Mouse (Mus musculus) heart, embryonic 10.5 days (tissue): ENCODE results near the gene Slc6a20b. TPM values are rescaled to one million over a fixed set of nuclear protein-coding genes. Genes with fewer than 3 reads are reported as not detected.
"Not testable (repeated sequence)": the region's sequence is repeated elsewhere in the genome, so short reads cannot be mapped to it uniquely, and the experiment has no call there.

ENCODE experiments used
- DNase-seq: peaks from one replicate; pipeline ENCODE4 v3.0.0-alpha.2; 2017; ENCODE audit warnings: low spot score
- H3K27ac ChIP-seq: fragments of 300-500 bp; sonication (generic); 2 replicates; pipeline ENCODE4 v1.5.1; 2016; ENCODE audit warnings: mild to moderate bottlenecking
- H3K27me3 ChIP-seq: fragments of 300-500 bp; sonication (generic); 2 replicates; pipeline ENCODE4 v1.6.1; 2016; ENCODE audit warnings: mild to moderate bottlenecking; ENCODE audit not compliant: poor library complexity, insufficient read depth, severe bottlenecking
- H3K36me3 ChIP-seq: fragments of 300-500 bp; sonication (generic); 2 replicates; pipeline ENCODE4 v1.6.1; 2016; ENCODE audit warnings: mild to moderate bottlenecking, moderate library complexity
- H3K4me1 ChIP-seq: fragments of 300-500 bp; sonication (generic); 2 replicates; pipeline ENCODE4 v1.6.1; 2016; ENCODE audit warnings: mild to moderate bottlenecking
- H3K4me3 ChIP-seq: fragments of 300-500 bp; sonication (generic); 2 replicates; pipeline ENCODE4 v1.5.1; 2016; ENCODE audit warnings: mild to moderate bottlenecking, moderate library complexity
- H3K9me3 ChIP-seq: fragments of 300-500 bp; sonication (generic); 2 replicates; pipeline ENCODE4 v1.6.1; 2016; ENCODE audit warnings: mild to moderate bottlenecking, moderate library complexity
- WGBS: fragments of 180-500 bp; shearing (Covaris S2); methylation state at CpG from one replicate; pipeline ENCODE4 v1.1.7; 2016; 5-methylcytosine and 5-hydroxymethylcytosine counted together
- polyA plus RNA-seq: library from polyadenylated mRNA; unstranded; fragments of >200 nt; fragmentation: Nextera tagmentation; extraction: Ambion mirVana; gene quantifications from 2 replicates; pipeline ENCODE4 v1.2.1, GENCODE M21; 2016

Gene Slc6a20b
- 0.16 and 0.35 TPM in 2 replicates for polyA plus RNA-seq

- no peaks in the 10 kb centered on the region for H3K36me3 ChIP-seq
- 78% methylated on average over 6 of the region's 6 CpGs for WGBS
- no peaks in the 10 kb centered on the region for H3K4me1 ChIP-seq
- H3K4me3 ChIP-seq, result no peak within 1 kb of the TSS
- DNase-seq, result no peak
- H3K27me3 ChIP-seq, result 0 out of 2 replicates have a peak, but pooled peaks cover 4% of the 10 kb centered on the region
- no peak within 1 kb of the TSS for H3K27ac ChIP-seq
- no peaks in the 10 kb centered on the region for H3K9me3 ChIP-seq
Measured at GRCm38 (mm10) chr9:123632281-123632680, at the start of gene Slc6a20b. Slc6a20b (minus strand) TSS chr9:123632565.

- no peaks in the 10 kb centered on the region for H3K36me3 ChIP-seq
- DNase-seq, result no peak
- no peaks in the 10 kb centered on the region for H3K9me3 ChIP-seq
- H3K4me3 ChIP-seq, result peak overlapping the region; percentile 61; the same call in 1 of the 2 replicates
- peaks cover 96% of the 10 kb centered on the region for H3K27me3 ChIP-seq
- H3K27ac ChIP-seq, result no peak overlapping the region
- WGBS, result 30% methylated on average over 2 of the region's 2 CpGs
- peaks cover 9% of the 10 kb centered on the region for H3K4me1 ChIP-seq
Measured at GRCm38 (mm10) chr9:123679198-123679597, 46.8 kb upstream of the Slc6a20b start.

GRCm38 (mm10) chr9:123678327-123679105 lies 46.2 kb upstream of the Slc6a20b start, which contains the start of the genes Ccr9 and Slc6a20a:
Ccr9 (plus strand) TSS chr9:123678439.
Slc6a20a (minus strand) TSS chr9:123678885.
- H3K9me3 ChIP-seq, result no peaks in the 10 kb centered on the region
- H3K27me3 ChIP-seq, result peaks cover 96% of the 10 kb centered on the region
- no peak within 1 kb of the TSS for H3K27ac ChIP-seq
- WGBS, result 1% methylated on average over 73 of the region's 73 CpGs
- no peak for DNase-seq
- peaks cover 9% of the 10 kb centered on the region for H3K4me1 ChIP-seq
- peak within 1 kb of the TSS; percentile 61 for H3K4me3 ChIP-seq
- no peaks in the 10 kb centered on the region for H3K36me3 ChIP-seq

GRCm38 (mm10) chr9:123665645-123666044 lies 33.3 kb upstream of the Slc6a20b start:
- no peak for DNase-seq
- H3K9me3 ChIP-seq, result no peaks in the 10 kb centered on the region
- H3K36me3 ChIP-seq, result no peaks in the 10 kb centered on the region
- no peaks in the 10 kb centered on the region for H3K4me1 ChIP-seq
- no peak overlapping the region for H3K27ac ChIP-seq
- 51% methylated on average over 5 of the region's 5 CpGs for WGBS
- no peak overlapping the region for H3K4me3 ChIP-seq
- H3K27me3 ChIP-seq, result 0 out of 2 replicates have a peak, but pooled peaks cover 7% of the 10 kb centered on the region

- not testable (repeated sequence) for H3K27ac ChIP-seq, DNase-seq, H3K36me3 ChIP-seq, H3K4me1 ChIP-seq, H3K9me3 ChIP-seq, H3K4me3 ChIP-seq, H3K27me3 ChIP-seq
- 85% methylated on average over 18 of the region's 18 CpGs for WGBS
Measured at GRCm38 (mm10) chr9:123659986-123660676, 27.8 kb upstream of the Slc6a20b start.

- H3K36me3 ChIP-seq, result no peaks in the 10 kb centered on the region
Measured at GRCm38 (mm10) chr9:123658981-123659380, 26.6 kb upstream of the Slc6a20b start.

GRCm38 (mm10) chr9:123657457-123657856 lies 25.1 kb upstream of the Slc6a20b start:
- 86% methylated on average over 3 of the region's 3 CpGs for WGBS

More at GRCm38 (mm10) chr9:123658981-123659380, 26.6 kb upstream of the Slc6a20b start:
- Histone ChIP-seq H3K4me3 (no peak overlapping the region), H3K4me1 (no peaks in the 10 kb centered on the region), H3K9me3 (no peaks in the 10 kb centered on the region), H3K27ac (no peak overlapping the region), H3K27me3 (0 out of 2 replicates have a peak, but pooled peaks cover 6% of the 10 kb centered on the region)
- no peak for DNase-seq

GRCm38 (mm10) chr9:123651369-123651768 lies 19.0 kb upstream of the Slc6a20b start:
- H3K9me3 ChIP-seq, result no peaks in the 10 kb centered on the region
- H3K36me3 ChIP-seq, result no peaks in the 10 kb centered on the region
- 49% methylated on average over 4 of the region's 4 CpGs for WGBS
- no peak overlapping the region for H3K4me3 ChIP-seq
- DNase-seq, result no peak
- no peaks in the 10 kb centered on the region for H3K27me3 ChIP-seq
- H3K27ac ChIP-seq, result no peak overlapping the region
- no peaks in the 10 kb centered on the region for H3K4me1 ChIP-seq

More at GRCm38 (mm10) chr9:123657457-123657856, 25.1 kb upstream of the Slc6a20b start:
- DNase-seq, result no peak
- no peaks in the 10 kb centered on the region for H3K36me3 ChIP-seq
- no peaks in the 10 kb centered on the region for H3K4me1 ChIP-seq
- H3K9me3 ChIP-seq, result no peaks in the 10 kb centered on the region
- H3K27ac ChIP-seq, result no peak overlapping the region
- H3K27me3 ChIP-seq, result no peaks in the 10 kb centered on the region
- H3K4me3 ChIP-seq, result no peak overlapping the region

- WGBS, result 67% methylated on average over 2 of the region's 2 CpGs
- Histone ChIP-seq H3K9me3 (no peaks in the 10 kb centered on the region), H3K27ac (no peak overlapping the region), H3K4me1 (no peaks in the 10 kb centered on the region), H3K36me3 (no peaks in the 10 kb centered on the region), H3K27me3 (no peaks in the 10 kb centered on the region), H3K4me3 (no peak overlapping the region)
- DNase-seq, result no peak
Measured at GRCm38 (mm10) chr9:123649785-123650511, 17.6 kb upstream of the Slc6a20b start.

GRCm38 (mm10) chr9:123640106-123640505 lies 7.7 kb upstream of the Slc6a20b start:
- peaks cover 23% of the 10 kb centered on the region; the same call in 1 of the 2 replicates for H3K27me3 ChIP-seq
- no peak for DNase-seq
- H3K36me3 ChIP-seq, result no peaks in the 10 kb centered on the region
- no peak overlapping the region for H3K4me3 ChIP-seq
- no peak overlapping the region for H3K27ac ChIP-seq
- H3K9me3 ChIP-seq, result no peaks in the 10 kb centered on the region
- peaks cover 5% of the 10 kb centered on the region for H3K4me1 ChIP-seq
- WGBS, result 69% methylated on average over 1 of the region's 1 CpGs

GRCm38 (mm10) chr9:123638668-123639089 lies 6.3 kb upstream of the Slc6a20b start:
- no peak for DNase-seq
- Histone ChIP-seq H3K4me1 (peaks cover 5% of the 10 kb centered on the region), H3K36me3 (no peaks in the 10 kb centered on the region), H3K9me3 (no peaks in the 10 kb centered on the region), H3K27me3 (peaks cover 18% of the 10 kb centered on the region; the same call in 1 of the 2 replicates), H3K4me3 (no peak overlapping the region), H3K27ac (no peak overlapping the region)
- 67% methylated on average over 1 of the region's 1 CpGs for WGBS

GRCm38 (mm10) chr9:123638231-123638630 lies 5.9 kb upstream of the Slc6a20b start:
- Histone ChIP-seq H3K36me3 (no peaks in the 10 kb centered on the region), H3K27ac (no peak overlapping the region), H3K4me3 (no peak overlapping the region), H3K4me1 (peaks cover 5% of the 10 kb centered on the region), H3K27me3 (peaks cover 18% of the 10 kb centered on the region; the same call in 1 of the 2 replicates), H3K9me3 (no peaks in the 10 kb centered on the region)
- no peak for DNase-seq
